Mouse (Mus musculus) adrenal gland, postnatal 36 days (tissue): ENCODE data around the gene Lars2. TPM values are rescaled to one million over a fixed set of nuclear protein-coding genes. Genes with fewer than 3 reads are reported as not detected.
"Not testable (repeated sequence)": the region's sequence is repeated elsewhere in the genome, so short reads cannot be mapped to it uniquely, and the experiment has no call there.

Experiments used
- DNase-seq, 2 experiments: peaks; one replicate each; pipeline ENCODE4 v3.0.0; 2021; ENCODE audit warnings: mixed read lengths in 1 of 2
- long read RNA-seq, 2 experiments: library from polyadenylated mRNA; stranded (forward); transcript quantifications; one replicate each; pipeline ENCODE4 v2.0.0; 2021; ENCODE audit warnings: borderline sequencing depth in 2 of 2
- total RNA-seq, 2 experiments: library from RNA; stranded (reverse); gene quantifications; 2 replicates each; pipeline ENCODE4 v1.2.3; 2021

Gene Lars2
- total RNA-seq = 100 to 1,000 TPM in 1 of 2 experiments, 10 to 100 TPM in 1; 76.9 to 116 TPM
- long read RNA-seq, experiment 1, partial matches to known transcripts = 2 of 14 reads
- long read RNA-seq, experiment 1, other reads (novel, unspliced or antisense) = 8 of 14 reads
- long read RNA-seq, experiment 2, partial matches to known transcripts = 1 of 13 reads
- long read RNA-seq, experiment 2, other reads (novel, unspliced or antisense) = 8 of 13 reads

DNA sequence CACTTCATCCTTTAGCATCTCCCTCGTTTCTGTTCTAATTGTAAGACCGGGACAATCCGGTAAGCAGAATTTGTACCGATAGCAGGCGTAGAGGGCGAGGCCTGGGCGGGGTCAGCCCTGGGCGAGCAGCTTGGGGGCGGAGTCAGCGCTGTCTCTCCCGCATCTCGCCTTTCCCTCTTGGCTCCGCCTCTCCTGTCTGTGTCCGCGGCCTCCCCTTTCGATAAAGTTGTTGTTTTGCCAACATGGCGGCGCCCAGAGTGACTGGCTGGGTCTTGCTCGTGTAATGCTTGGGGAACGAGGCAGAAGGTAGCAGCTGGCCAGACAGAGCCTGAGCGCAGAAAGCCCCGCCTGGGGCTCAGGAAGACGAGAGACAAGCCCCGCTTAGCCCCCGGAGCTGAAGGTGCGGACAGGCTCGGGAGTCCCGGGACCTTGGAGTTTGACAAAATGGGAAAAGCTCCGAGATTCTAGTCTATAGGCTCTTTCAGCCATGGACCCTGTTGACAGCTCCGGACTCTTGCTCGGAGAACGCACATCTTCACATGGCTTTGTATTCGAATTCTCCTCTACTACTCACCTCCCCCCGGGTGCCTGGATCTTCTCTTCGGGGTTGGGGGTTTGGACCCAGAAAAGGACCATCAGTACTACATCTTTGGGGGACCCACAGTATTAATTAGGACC is at the start of gene Lars2:
Lars2 (plus strand) TSS at position 220 of the 678 bp plus-strand sequence.
- peak; percentile 97 to 98 for DNase-seq

DNA sequence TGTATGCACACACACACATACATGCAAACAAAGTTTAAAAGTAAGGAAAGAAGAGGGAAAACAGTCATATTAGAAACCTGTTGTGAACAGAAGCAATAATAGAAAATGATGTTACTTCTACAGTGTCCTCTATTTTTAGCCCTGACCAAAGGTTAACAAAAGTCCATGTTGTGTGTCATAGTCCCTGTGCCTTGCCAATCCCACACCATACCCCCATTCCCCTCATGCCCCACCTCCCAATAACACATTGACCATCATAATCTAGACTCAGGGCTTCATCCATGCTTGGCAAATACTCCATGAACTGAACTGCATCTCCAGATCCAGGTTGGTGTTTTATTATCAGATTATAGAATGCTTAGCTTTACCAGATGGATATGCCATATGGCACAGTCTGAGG is 40.6 kb upstream of the Lars2 start:
- no peak for DNase-seq

DNA sequence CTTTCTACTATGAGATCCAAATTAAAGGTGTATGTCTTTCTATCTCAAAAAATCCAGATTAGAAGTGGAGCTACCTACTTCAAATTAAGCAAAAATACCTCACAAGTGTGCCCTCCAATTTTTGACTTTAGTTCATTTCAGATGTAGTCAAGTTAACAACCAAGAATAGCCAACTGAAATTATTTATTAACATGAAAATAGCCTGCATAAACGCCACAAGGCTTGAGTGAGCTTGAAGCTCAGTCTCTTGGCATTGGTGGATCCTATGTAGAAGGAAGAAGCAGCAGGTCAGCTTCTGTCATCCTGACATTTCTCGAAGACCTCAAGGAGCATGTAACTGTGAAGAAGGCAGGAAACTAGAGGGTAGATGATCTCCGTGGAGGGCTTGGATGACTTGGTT is 38.4 kb upstream of the Lars2 start:
- DNase-seq = no peak

DNA sequence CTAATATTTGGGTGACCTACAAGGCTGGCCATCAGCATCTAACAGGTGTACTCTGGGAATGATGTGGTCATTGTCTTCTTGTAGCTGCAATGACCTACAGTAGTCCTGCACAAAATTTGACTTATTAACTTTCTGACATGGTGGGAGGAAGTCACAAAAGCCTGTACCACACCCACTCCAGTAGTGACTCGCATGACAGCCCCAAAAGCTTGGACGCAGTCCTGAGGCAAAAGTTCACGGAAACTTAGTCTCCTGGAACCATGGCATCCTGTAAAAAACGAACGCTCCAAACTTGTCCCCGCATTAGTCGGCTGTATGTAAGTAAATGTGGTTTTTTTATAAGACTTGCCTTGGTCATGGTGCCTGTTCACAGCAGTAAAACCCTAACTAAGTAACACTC is 36.9 kb upstream of the Lars2 start:
- DNase-seq = no peak

DNA sequence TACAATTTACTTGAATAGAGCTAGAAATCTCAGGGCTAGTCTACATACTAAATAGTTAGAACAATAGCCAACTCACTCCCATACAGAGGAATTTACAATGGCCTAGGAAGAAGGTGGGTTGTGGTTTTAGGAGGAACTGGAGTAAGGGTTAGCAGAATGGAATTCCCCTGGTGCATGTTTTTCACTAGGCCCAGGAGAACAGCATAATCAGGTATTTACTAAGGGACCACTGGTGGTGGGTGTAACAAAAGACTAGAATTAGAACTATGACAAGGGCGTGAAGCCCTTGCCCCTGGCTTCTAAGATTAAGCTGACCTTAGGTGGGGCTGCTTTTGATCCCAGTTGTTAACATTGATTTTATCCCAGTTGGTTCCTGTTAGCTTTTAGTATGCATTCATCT is 36.5 kb upstream of the Lars2 start:
- DNase-seq = not testable (repeated sequence)

DNA sequence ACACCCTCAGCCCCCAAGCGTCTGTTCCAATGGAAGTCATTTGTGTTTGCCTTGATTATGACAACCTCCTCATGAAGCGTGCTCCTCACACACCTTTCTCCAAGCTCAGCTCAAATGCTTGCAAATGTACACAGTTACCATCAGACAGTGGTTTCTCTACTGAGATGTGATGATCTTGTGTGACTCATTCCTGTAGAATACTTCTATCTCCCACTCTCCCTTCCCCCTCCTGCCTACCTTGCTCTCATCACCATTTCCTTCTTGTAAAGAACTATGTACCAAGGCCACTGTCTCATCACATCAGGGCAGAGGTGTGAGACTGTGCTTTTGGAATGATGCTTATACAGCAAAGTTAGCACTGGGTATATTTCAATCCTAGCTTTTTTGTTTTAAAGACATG is 33.2 kb upstream of the Lars2 start:
- DNase-seq = no peak

DNA sequence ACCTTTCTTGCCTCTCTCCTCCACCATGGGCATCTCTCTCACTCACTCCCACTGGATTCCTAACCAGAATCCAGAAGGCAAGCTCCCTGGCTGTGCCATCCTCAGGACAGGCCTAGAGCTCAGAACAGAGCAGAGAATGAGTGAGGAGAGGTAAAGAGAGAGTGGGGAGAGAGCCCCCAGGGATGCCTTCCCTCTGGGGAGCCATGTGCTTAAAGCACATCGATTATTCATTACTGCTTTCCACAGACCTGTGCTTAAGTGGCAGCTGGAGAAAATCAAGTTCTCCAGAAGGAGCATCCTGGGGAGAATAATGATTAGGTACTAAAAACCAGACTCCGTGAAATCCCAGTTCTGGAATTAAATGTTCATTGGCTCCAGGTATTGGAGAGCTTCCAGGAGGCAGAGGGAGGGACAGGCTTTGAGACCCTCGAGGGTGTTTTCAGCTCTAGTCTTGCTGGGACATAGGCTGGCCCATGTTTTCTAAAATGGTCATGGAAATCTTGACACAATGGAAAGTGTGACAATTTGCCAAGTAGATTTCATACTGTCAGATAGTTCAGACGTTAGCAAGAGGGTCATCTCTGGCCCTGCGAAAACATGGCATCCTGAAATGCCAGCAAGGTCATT is 31.6 kb upstream of the Lars2 start:
- DNase-seq = no peak

DNA sequence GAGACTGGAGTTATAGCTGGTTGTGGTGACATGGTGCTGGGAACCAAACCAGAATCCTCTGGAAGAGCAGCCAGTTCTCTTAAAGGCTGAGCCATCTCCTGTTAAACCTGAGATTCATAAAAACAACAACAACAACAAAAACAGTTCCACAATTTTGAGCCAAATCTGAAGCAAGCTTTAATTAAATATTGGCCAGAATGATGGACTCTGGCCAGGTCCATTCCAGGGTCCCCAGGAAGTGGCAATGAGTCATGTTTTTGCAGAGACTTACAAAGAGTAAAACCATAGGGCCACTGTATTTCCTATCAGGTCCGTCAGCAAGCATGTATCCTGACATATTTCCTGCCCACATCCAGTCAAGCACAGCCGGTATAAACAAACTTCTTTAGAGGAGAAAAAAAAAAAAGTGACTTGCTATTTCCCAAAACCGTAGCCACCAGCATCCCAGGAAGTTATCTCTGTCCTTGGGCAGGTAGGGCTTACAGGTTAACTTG is 27.0 kb upstream of the Lars2 start:
- DNase-seq = no peak

DNA sequence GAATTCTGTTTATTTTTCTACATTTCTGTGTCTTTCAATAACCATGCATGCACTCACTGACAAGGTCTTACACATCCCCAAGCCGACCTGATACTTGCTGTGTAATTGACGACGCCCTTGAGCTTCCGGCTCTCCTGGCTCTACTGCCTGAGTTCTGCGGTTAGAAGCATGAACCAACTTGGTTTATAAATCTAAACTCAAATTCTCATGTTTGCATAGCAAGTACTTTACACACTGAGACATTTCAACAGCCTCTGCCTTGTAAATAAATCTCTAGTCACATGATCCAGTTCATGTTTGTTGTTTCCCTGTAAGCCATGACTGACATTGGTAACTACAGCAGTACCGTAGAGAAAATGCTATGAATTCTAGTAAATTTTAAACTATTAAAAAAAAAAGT is 25.5 kb upstream of the Lars2 start:
- DNase-seq = no peak

DNA sequence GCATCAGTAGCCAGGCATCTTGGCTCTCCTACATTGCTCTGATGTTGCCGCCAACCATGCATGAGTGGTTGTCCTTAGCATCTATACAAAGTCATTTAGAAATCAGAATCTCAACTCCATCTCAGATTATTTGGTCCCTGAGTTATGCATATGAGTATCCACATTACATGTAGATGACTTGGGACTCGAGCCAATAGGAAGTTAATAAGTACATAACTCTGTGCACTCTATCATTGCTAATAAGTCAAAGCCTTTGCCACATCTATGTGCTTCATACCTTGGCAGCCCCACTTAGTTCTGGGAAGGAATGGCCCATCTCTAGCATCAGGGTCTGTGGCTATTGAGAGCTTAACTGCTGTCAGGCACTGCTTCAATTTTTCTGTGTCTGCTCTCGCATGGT is 23.7 kb upstream of the Lars2 start:
- no peak for DNase-seq

DNA sequence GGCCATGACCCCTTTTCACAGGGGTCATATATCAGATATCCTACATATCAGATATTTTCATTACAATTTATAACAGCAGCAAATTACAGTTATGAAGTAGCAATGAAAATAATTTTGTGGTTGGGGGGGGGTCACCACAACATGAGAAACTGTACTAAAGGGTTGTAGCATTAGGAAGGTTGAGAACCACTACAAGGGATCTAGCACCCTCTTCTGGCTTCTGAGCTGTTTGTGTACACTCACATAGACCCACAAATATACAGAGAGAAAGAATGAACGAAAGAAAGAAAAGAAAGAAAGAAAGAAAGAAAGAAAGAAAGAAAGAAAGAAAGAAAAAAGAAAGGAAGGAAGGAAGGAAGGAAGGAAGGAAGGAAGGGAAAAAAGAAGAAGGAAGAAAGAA is 17.4 kb upstream of the Lars2 start:
- DNase-seq = not testable (repeated sequence)

DNA sequence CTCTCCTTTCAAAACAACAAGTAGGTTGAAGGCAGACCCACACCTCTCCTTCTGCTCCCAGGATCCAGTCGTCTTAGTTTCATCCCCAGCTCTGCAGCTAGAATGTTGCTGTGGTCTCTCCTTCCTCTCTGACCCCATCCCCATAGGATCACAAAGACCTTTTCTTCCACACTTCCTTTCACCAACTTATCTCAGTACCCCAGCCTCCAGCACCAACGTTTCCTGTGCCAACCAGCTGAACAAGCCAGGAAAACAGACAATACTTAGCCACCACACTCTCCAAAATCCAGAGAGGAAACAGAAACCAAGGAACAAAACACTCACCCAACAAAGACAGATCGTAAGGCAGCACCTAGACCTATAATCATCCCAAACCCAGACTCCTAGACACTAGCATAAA is 6.7 kb upstream of the Lars2 start:
- no peak for DNase-seq

DNA sequence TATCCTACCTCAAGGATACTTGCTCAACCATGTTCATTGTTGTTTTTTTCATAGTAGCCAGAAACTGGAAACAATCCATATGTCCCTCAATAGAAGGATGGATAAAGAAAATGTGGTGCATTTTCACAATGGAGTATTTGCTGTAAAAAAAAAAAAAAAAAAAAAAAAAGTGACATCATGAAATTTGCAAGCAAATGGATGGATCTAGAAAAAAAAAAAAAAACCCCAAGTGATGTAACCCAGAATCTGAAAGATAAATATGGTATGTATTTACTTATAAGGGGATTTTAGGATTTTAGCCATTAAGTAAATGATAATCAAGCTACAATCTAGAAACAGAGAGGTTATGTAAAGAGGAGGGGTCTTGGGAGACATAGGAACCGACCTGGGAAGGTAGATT is 1.4 kb upstream of the Lars2 start:
- DNase-seq = no peak

DNA sequence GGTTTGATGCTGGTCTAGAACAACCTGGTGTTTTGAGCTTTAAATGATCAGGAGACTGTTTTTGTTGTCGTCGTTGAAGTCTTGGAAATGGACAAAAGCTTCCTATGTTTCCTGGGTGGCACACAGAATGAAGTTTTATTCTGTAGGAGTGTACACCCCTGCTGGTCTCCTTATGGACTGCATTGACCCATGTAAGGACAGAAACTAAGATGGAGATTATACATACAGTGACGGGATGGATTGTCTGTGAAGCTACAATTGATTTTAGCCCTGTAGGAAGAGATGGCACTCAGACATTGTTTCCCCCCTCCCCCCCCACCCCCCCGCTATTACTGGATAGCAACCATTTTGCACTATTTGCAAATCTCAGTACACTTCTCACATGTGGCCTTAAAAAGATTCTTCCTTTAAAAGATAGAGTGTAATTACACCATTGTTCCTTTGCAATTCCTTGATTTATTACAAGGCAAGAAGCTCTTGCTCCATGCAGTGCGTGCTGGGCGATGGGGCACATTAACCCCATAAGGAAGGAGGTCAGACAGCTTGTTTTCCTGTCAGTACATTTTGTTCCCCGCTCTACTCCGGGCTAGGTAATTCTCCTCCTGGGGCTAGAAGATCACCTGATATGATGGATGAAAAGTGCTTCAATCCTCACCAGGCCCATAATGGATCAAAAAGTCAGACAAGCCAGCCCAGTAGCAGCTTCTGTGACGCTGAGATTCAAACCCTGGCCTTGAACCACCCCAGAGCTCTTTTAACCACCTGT is 602 bp upstream of the Lars2 start:
- DNase-seq = peak in 1 of 2 experiments; percentile 24

DNA sequence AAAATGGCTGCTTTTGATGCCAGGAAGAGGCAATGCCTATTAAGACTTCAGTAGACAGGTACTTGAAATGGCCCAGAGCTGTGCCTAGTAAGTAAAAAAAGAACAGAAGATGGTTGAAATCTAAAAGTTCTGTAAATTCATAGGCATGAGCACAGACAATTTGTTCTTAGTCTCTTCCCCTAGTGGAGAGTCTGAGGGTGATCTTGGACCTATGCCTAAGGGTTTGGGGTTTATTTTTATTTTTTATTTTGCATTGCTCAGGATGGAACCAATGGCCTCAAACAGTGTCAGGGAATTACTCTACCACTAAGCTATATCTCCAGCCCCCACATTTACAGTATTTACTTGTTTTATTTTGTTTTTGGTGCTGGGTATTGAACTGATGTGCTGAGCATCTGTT is 909 bp downstream of the Lars2 start:
- no peak for DNase-seq

DNA sequence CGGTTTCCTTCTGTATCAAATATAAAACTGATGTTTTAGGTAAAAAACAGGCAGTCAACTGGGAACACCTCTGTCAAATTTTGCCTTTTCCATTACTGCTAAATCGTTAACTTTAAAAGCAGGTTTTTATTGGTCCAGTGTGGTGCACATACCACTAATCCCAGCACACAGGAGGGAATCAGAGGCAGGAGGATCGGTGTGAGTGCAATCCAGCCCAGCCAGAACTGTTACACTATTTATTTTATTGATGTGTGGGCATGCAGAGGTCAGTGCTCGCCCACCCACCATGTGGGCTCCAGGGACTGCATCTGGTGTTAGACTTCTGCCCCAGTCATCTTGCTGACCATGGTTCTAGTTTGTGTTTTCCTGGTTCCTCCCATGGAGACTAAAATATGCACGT is 15.7 kb downstream of the Lars2 start:
- DNase-seq = no peak

DNA sequence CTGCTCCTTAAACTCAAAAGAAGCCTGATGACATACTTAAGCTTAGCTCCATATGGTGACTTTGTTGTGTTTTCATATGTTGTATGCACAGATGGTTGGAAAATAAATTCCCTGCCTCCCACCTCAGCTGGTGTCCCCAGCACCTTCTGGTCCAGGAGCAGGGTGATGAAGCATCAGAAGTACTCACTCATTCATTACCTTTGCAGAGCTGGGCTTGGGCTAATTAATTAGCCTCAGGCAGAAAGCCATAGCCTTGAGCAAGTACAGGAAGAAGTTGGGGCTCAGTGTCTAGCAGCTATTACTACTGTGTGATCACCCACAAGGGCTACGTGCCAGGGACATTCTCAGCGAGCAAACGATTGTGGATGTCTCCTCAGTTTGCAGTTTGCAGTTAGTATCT is 18.0 kb downstream of the Lars2 start:
- DNase-seq = peak in 1 of 2 experiments; percentile 23

DNA sequence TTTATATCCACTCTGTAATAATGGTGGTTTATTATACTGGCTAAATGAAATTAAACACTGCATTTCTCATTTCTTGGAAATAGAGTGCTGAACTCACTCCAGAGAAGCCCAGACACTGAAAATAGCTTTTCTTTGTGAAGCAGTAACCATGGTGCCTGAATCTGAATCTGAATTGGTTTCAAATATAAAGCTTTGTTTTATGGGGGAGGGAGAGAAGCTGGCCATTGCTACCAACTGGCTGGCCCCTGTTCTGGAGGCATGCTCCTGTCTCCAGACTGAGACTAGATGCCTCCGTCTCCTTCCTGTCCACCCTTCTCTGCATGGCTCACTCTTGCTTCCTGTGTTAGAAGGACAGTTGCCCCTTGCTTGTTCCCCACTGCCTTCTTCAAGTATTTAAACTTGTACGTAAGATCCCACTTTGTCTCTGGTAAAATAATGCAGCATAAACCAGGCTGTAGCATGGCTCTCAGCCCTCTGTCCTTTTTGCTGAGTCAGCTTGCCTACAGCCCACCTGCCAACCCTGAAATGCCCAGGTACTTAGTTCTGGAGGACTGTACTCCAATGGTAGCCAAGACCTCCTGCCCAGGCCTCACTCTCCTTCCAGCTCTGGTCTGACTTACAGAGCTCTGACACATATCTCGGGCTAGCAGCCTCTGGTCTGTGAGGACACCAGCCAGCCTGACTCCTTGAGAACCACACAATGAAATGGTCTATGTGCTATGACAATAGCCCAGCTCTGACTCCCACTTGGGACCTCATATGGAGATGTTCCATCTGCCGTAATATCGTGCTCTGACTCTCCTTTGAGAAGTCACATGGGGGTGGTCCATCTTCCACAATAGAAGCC is 18.8 kb downstream of the Lars2 start:
- no peak for DNase-seq

DNA sequence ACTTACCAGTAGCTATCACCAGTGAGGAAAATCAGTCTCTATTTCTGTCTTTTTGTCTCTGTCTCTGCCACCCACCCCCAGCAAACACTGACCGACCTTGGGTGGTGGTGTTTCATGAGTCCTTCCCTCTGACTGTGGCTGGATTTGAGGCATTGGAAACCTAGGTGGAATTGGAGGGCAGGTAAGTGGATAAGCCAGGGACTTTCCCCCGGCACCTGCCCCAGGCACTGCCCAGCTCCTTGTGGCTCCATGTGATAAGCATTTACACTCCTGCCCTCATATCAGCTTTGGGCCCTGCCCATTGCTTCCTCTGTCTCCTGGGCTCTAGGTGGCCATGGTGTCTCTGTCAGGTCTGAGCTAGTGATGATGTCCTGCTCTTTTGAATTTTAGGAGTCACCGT is 19.6 kb downstream of the Lars2 start:
- no peak for DNase-seq

DNA sequence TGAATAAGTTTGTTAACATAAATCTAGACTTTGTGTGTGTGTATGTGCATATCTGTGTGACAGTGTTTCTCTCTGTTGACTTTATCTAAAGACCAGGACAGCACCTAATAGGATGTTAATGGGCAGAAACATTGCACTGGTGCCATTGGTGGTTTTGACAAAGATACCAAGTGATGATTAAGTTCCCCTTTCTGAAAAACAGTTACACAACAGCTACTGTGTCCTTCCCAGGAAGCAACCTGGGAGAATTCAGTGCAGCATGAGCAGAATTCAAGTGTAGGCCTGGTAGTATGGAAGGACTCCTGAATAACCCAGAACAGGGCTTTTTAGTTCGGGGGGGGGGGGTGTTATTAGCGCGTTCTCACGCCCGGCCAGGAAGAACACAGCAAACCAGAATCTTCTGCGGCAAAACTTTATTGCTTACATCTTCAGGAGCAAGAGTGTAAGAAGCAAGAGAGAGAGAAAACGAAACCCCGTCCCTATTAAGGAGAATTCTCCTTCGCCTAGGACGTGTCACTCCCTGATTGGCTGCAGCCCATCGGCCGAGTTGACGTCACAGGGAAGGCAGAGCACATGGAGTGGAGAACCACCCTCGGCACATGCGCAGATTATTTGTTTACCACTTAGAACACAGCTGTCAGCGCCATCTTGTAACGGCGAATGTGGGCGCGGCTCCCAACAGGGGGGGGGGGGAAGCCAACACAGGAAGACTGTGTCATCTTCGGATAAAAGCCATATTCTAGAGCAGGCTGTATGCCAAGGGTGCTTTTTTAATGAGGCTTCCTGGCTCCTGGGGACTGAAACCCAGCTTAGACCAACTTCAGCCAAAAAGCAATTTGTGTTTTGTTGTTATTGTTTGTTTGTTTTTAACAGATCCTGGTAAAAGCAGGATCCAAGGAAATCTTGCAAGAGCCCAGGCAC is 21.6 kb downstream of the Lars2 start:
- DNase-seq = not testable (repeated sequence)
